Mouse (Mus musculus) thymus, adult 2 months (tissue): Measurements from ENCODE around the gene Rpl4.

ENCODE experiments used
- CTCF ChIP-seq: fragments of 200-500 bp; IDR thresholded peaks from 2 replicates; pipeline ENCODE4 v1.5.1; 2012; ENCODE audit warnings: mild to moderate bottlenecking, control low read depth, low read length, moderate library complexity, borderline replicate concordance; ENCODE audit not compliant: control insufficient read depth, poor library complexity, insufficient read depth; ENCODE audit errors: extremely low read depth
- POLR2A ChIP-seq: fragments of 200-500 bp; IDR thresholded peaks from 2 replicates; pipeline ENCODE4 v1.6.1; 2012; ENCODE audit warnings: mild to moderate bottlenecking, low read length, control low read depth, moderate library complexity; ENCODE audit not compliant: control insufficient read depth, poor library complexity, insufficient read depth; ENCODE audit errors: extremely low read depth

DNA sequence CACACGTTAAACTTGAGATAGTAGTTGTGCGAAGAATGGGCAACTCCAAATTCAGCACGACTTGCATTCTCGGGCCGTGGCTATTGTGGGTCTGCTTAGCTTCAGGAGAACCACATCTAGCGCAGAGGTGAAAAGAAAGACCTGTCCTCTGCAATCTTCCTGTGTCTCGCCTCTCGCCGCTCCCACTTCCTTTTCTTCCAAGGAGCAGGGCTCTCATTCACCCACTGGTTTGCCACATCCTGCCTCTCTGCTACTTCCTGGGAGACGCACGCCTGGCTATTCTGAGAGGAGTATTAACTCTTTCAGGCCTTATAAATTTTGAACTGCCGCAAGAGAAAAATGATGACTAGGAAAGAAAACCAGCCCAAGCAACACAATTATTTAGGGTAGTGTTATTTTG is 54.6 kb downstream of the Rpl4 start:
- TF ChIP-seq CTCF (no peak), POLR2A (no peak)
